ENCODE assay signal across 10 mouse cellular contexts in the genomic region with DNA sequence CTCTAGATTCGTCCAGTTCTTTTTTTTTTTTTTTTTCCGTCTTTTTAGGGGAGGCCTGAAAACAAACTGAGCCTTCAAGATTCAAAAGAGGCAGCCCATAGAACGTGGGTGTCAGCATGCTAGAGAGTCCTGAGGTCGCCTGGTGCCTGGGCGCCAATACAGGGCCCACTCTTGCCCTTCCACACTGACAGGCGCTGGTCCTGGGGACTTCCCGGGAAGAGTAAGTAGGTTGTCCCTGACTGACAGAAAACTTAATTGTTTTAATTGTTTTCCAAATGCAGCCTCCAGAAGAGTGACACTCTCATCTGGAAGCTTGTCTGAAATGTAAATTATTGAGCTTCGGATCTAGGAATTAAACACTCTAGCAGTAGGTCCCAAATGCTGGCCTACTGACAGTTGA.
DNase-seq lines count a peak whose midpoint lies in the region; ATAC-seq and TF ChIP-seq lines count a peak whose summit lies in the region.
"Had no signal": no experiment of that assay in that cellular context is flagged by ENCODE, and none has a peak within 500 bp of the region (broad histone marks: within the 10 kb centered on the region; RNA-seq: fewer than 3 reads in every experiment).

No protein-coding gene starts in this region.

- H3K27me3 ChIP-seq in forebrain, embryonic 12.5 days = no peaks in the 10 kb centered on the region
- no peaks in the 10 kb centered on the region for H3K27me3 ChIP-seq in forebrain, embryonic 16.5 days (replicated peaks; ENCODE audit: control insufficient read depth, insufficient read depth, low read length)
- H3K27me3 ChIP-seq in intestine, embryonic 15.5 days (replicated peaks) = no peaks in the 10 kb centered on the region
- no peaks in the 10 kb centered on the region for H3K27me3 ChIP-seq in intestine, postnatal 0 days (replicated peaks; ENCODE audit: control insufficient read depth, insufficient read depth, low read length)
- no peaks in the 10 kb centered on the region for H3K27me3 ChIP-seq in limb, embryonic 14.5 days (ENCODE audit: control insufficient read depth, insufficient read depth, low read length)

- peak overlapping the region; percentile 51; the same call in 1 of the 2 replicates for H3K4me2 ChIP-seq in forebrain, embryonic 12.5 days
- no peak overlapping the region; the same call in 1 of the 2 replicates for H3K4me2 ChIP-seq in forebrain, embryonic 16.5 days (ENCODE audit: low read length)
- H3K4me2 ChIP-seq in intestine, embryonic 15.5 days (replicated peaks) = 0 out of 2 replicates have a peak overlapping the region, but pooled peaks have one; percentile 64
- H3K4me2 ChIP-seq in intestine, postnatal 0 days (replicated peaks; ENCODE audit: low read depth) = no peak overlapping the region
- no peak overlapping the region for H3K4me2 ChIP-seq in limb, embryonic 14.5 days (replicated peaks; ENCODE audit: low read depth, low read length, severe bottlenecking)

- H3K4me1 ChIP-seq in forebrain, embryonic 12.5 days = peaks cover 3% of the 10 kb centered on the region; the same call in 1 of the 2 replicates
- H3K4me1 ChIP-seq in forebrain, embryonic 16.5 days (replicated peaks; ENCODE audit: control insufficient read depth, insufficient read depth, low read length) = peaks cover 3% of the 10 kb centered on the region; the same call in 1 of the 2 replicates
- H3K4me1 ChIP-seq in intestine, embryonic 15.5 days (replicated peaks) = no peaks in the 10 kb centered on the region
- no peaks in the 10 kb centered on the region for H3K4me1 ChIP-seq in intestine, postnatal 0 days (replicated peaks; ENCODE audit: control insufficient read depth, insufficient read depth, low read length)
- H3K4me1 ChIP-seq in limb, embryonic 14.5 days (ENCODE audit: control insufficient read depth, insufficient read depth, low read length) = no peaks in the 10 kb centered on the region

- 27% methylated on average over 8 of the region's 8 CpGs for WGBS in forebrain, embryonic 12.5 days
- WGBS in forebrain, embryonic 16.5 days = 18% methylated on average over 8 of the region's 8 CpGs
- 37% methylated on average over 8 of the region's 8 CpGs for WGBS in intestine, embryonic 15.5 days
- 43% methylated on average over 8 of the region's 8 CpGs for WGBS in intestine, postnatal 0 days
- 30% methylated on average over 8 of the region's 8 CpGs for WGBS in limb, embryonic 14.5 days

- DNase-seq in ZHBTc4 (ENCODE audit: low read depth, low spot score) = peak; percentile 28
- DNase-seq in limb, embryonic 14.5 days (ENCODE audit: low spot score) = no peak
- no peak for DNase-seq in T-cell, adult 2 months (ENCODE audit: low spot score)

- TF ChIP-seq POLR2A in limb, embryonic 14.5 days (IDR thresholded peaks at IDR 0.05; ENCODE audit: borderline replicate concordance, extremely low read depth, insufficient read depth, insufficient read length) = no peak

- 0 out of 2 replicates have a peak, but pooled peaks have one; percentile 34 for ATAC-seq in forebrain, embryonic 12.5 days (ENCODE audit: low FRiP score)
- ATAC-seq in forebrain, embryonic 16.5 days = no peak
- no peak for ATAC-seq in intestine, embryonic 15.5 days
- ATAC-seq in intestine, postnatal 0 days = no peak
- ATAC-seq in limb, embryonic 14.5 days (ENCODE audit: low FRiP score, low read depth) = 0 out of 2 replicates have a peak, but pooled peaks have one; percentile 5
- ATAC-seq in erythroid progenitor cell, adult 5-6 weeks (replicated peaks; ENCODE audit: low FRiP score, poor library complexity, severe bottlenecking) = no peak

- H3K9ac ChIP-seq in forebrain, embryonic 12.5 days = no peak overlapping the region
- no peak overlapping the region for H3K9ac ChIP-seq in forebrain, embryonic 16.5 days (replicated peaks; ENCODE audit: low read depth, low read length)
- H3K9ac ChIP-seq in intestine, embryonic 15.5 days = no peak overlapping the region
- no peak overlapping the region for H3K9ac ChIP-seq in intestine, postnatal 0 days (ENCODE audit: low read depth, low read length)
- no peak overlapping the region for H3K9ac ChIP-seq in limb, embryonic 14.5 days (ENCODE audit: low read depth, low read length, severe bottlenecking)

- TF ChIP-seq CTCF in intestine, postnatal 0 days (IDR thresholded peaks at IDR 0.05; ENCODE audit: low read depth) = no peak

- H3K27ac ChIP-seq in forebrain, embryonic 12.5 days = no peak overlapping the region
- H3K27ac ChIP-seq in forebrain, embryonic 16.5 days (ENCODE audit: low read length) = no peak overlapping the region
- H3K27ac ChIP-seq in intestine, embryonic 15.5 days = no peak overlapping the region
- no peak overlapping the region for H3K27ac ChIP-seq in intestine, postnatal 0 days (ENCODE audit: low read depth, low read length)
- H3K27ac ChIP-seq in limb, embryonic 14.5 days (replicated peaks; ENCODE audit: low read depth, low read length) = no peak overlapping the region
- H3K27ac ChIP-seq: kidney, postnatal 0 days had no signal

- no peaks in the 10 kb centered on the region for H3K36me3 ChIP-seq in forebrain, embryonic 12.5 days (replicated peaks)
- H3K36me3 ChIP-seq in forebrain, embryonic 16.5 days (ENCODE audit: control insufficient read depth, insufficient read depth) = no peaks in the 10 kb centered on the region
- H3K36me3 ChIP-seq in intestine, embryonic 15.5 days = no peaks in the 10 kb centered on the region
- no peaks in the 10 kb centered on the region for H3K36me3 ChIP-seq in intestine, postnatal 0 days (ENCODE audit: control insufficient read depth, insufficient read depth)
- no peaks in the 10 kb centered on the region for H3K36me3 ChIP-seq in limb, embryonic 14.5 days (ENCODE audit: control insufficient read depth, insufficient read depth, low read length)
- H3K36me3 ChIP-seq: G1E had no signal

- H3K4me3 ChIP-seq in forebrain, embryonic 12.5 days (replicated peaks) = no peak overlapping the region
- H3K4me3 ChIP-seq in forebrain, embryonic 16.5 days (replicated peaks; ENCODE audit: low read length) = no peak overlapping the region
- no peak overlapping the region for H3K4me3 ChIP-seq in intestine, embryonic 15.5 days (replicated peaks)
- H3K4me3 ChIP-seq in intestine, postnatal 0 days (ENCODE audit: low read depth, low read length) = no peak overlapping the region
- no peak overlapping the region for H3K4me3 ChIP-seq in limb, embryonic 14.5 days (replicated peaks; ENCODE audit: low read length)

- no peaks in the 10 kb centered on the region for H3K9me3 ChIP-seq in forebrain, embryonic 12.5 days
- no peaks in the 10 kb centered on the region for H3K9me3 ChIP-seq in forebrain, embryonic 16.5 days (ENCODE audit: control insufficient read depth, low read length)
- H3K9me3 ChIP-seq in intestine, embryonic 15.5 days = no peaks in the 10 kb centered on the region
- no peaks in the 10 kb centered on the region for H3K9me3 ChIP-seq in intestine, postnatal 0 days (ENCODE audit: control insufficient read depth)
- H3K9me3 ChIP-seq in limb, embryonic 14.5 days (ENCODE audit: control insufficient read depth, low read length) = no peaks in the 10 kb centered on the region
- H3K9me3 ChIP-seq: G1E had no signal

Comparison
In these comparisons a context has a peak if more than half of its experiments do, and no peak if none do; other contexts are left out.
1. ATAC-seq: peak in forebrain, embryonic 12.5 days (single experiment) and limb, embryonic 14.5 days (single experiment); none in forebrain, embryonic 16.5 days (single experiment), intestine, embryonic 15.5 days (single experiment), intestine, postnatal 0 days (single experiment) and erythroid progenitor cell, adult 5-6 weeks (single experiment).
2. H3K4me2 ChIP-seq: peak in forebrain, embryonic 12.5 days (single experiment) and intestine, embryonic 15.5 days (single experiment); none in forebrain, embryonic 16.5 days (single experiment), intestine, postnatal 0 days (single experiment) and limb, embryonic 14.5 days (single experiment).